Mouse (Mus musculus) forebrain, embryonic 16.5 days (tissue): ENCODE measurements at regions not wholly inside any gene's neighbourhood (a gene's known extent, or its start where the extent isn't known, plus 50 kb on each side); places are given as distances from the start of the nearest gene placed in this dataset.

Experiments used
- ATAC-seq: fragments of 200-750 bp; cut with Nextera tagmentation; 2 replicates; pipeline ENCODE4 v1.8.0; 2017; ENCODE audit warnings: mild to moderate bottlenecking, moderate library complexity
- H3K27ac ChIP-seq: fragments of 300-500 bp; sonication (generic); 2 replicates; pipeline ENCODE4 v1.5.1; 2014; ENCODE audit warnings: low read length, control low read depth
- H3K27me3 ChIP-seq: fragments of 300-500 bp; sonication (generic); replicated peaks from 2 replicates; pipeline ENCODE4 v1.6.1; 2014; ENCODE audit warnings: low read length; ENCODE audit not compliant: control insufficient read depth, insufficient read depth
- H3K36me3 ChIP-seq: fragments of 300-500 bp; sonication (generic); 2 replicates; pipeline ENCODE4 v1.6.1; 2014; ENCODE audit not compliant: control insufficient read depth, insufficient read depth
- H3K4me1 ChIP-seq: fragments of 300-500 bp; sonication (generic); replicated peaks from 2 replicates; pipeline ENCODE4 v1.6.1; 2014; ENCODE audit warnings: low read length; ENCODE audit not compliant: control insufficient read depth, insufficient read depth
- H3K4me2 ChIP-seq: fragments of 300-500 bp; sonication (generic); 2 replicates; pipeline ENCODE4 v1.6.1; 2014; ENCODE audit warnings: mild to moderate bottlenecking, low read length, control low read depth
- H3K4me3 ChIP-seq: fragments of 300-500 bp; sonication (generic); replicated peaks from 2 replicates; pipeline ENCODE4 v1.5.1; 2014; ENCODE audit warnings: mild to moderate bottlenecking, low read length, control low read depth
- H3K9ac ChIP-seq: fragments of 300-500 bp; sonication (generic); replicated peaks from 2 replicates; pipeline ENCODE4 v1.6.1; 2014; ENCODE audit warnings: low read depth, low read length, control low read depth
- H3K9me3 ChIP-seq: fragments of 300-500 bp; sonication (generic); 2 replicates; pipeline ENCODE4 v1.6.1; 2016; ENCODE audit warnings: low read length; ENCODE audit not compliant: control insufficient read depth
- WGBS: fragments of 180-500 bp; shearing (Covaris S2); extraction: QIAGEN DNeasy Blood & Tissue Kit; methylation state at CpG from one replicate; pipeline ENCODE4 v1.1.7; 2014; 5-methylcytosine and 5-hydroxymethylcytosine counted together

DNA sequence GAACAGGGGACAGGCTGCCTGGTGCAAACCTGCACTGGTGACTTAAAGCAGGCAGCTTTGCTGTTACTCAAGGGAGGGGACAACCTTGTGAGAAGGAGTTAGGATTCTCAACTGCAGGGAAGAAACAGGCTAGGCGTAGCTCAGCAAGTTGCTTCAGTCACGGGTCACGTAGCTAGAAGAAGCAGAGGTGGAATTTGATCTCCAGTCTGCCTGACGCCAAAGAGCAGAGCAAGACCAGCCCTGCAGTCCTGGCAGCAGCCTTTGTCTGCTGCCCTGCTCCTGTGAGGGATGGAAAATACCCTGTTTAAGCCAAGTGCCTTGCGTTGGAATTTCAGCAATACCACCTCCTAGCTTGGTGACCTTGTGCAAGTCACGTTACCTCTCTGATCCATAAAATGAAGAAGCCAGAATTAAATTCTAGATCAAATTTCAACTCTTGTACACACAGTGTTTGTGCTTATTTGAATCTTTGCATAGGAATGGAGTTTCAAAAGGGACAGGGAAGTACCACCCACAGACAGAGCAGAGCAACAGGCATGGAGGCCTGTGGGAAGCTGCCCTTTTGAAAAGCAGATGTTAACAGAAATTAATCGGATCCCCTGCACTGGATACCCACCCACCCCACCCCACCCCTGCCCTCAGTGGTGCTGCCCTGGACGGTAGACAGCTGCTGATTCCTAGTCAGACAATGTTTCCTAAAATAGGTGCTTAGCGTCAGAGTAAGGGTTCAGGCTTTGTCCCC, 116.6 kb upstream of the Sesn3 start:
- Histone ChIP-seq H3K4me1 (no peaks in the 10 kb centered on the region), H3K9ac (no peak overlapping the region)

GRCm38 (mm10) chr9:14160207-14160606, 114.7 kb upstream of the Sesn3 start:
- 93% methylated on average over 1 of the region's 1 CpGs for whole genome bisulfite sequencing
- Histone ChIP-seq H3K27me3 (no peaks in the 10 kb centered on the region), H3K4me2 (no peak overlapping the region), H3K4me1 (no peaks in the 10 kb centered on the region), H3K36me3 (no peaks in the 10 kb centered on the region), H3K4me3 (no peak overlapping the region), H3K9ac (no peak overlapping the region), H3K27ac (no peak overlapping the region), H3K9me3 (no peaks in the 10 kb centered on the region)
- no peak for ATAC-seq

More for the DNA sequence above, 116.6 kb upstream of the Sesn3 start:
- Histone ChIP-seq H3K4me2 (no peak overlapping the region), H3K27ac (no peak overlapping the region), H3K9me3 (no peaks in the 10 kb centered on the region), H3K4me3 (no peak overlapping the region), H3K36me3 (no peaks in the 10 kb centered on the region), H3K27me3 (no peaks in the 10 kb centered on the region)
- 39% methylated on average over 9 of the region's 9 CpGs for WGBS
- no peak for ATAC-seq

DNA sequence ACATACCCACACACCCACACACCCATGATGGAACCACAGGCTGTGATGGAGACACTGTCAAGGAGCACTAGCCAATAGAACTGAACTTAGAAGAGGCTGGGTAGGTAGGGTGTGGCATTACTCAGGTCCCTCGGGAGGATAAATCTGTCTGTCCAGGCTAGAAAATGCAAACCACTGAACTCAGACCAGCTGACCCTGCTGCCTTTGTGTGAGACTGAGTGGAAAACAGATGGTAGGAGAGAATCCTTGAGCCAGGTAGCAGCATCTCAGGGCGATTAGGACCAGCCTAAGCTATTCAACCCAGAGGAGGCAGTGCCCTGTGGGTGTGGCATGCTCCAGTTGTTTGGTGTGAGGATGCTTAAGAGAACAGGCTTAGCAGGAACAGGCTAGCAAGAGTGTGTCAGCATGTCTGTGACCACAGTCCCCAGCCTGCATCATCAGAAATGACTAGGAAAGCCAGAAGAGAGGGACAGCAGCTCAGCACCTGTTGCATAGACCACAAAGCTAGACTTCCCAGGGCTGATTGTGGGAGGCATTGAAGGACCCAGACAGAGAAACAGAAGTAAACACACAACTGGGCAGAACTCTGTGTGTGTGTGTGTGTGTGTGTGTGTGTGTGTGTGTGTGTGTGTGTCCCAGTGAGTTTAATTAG, 103.2 kb upstream of the Sesn3 start:
- no peaks in the 10 kb centered on the region for H3K36me3 ChIP-seq
- no peaks in the 10 kb centered on the region for H3K9me3 ChIP-seq
- H3K4me2 ChIP-seq: no peak overlapping the region
- no peak for ATAC-seq
- no peak overlapping the region for H3K27ac ChIP-seq
- no peaks in the 10 kb centered on the region for H3K27me3 ChIP-seq
- no peak overlapping the region for H3K4me3 ChIP-seq
- WGBS: 54% methylated on average over 2 of the region's 2 CpGs
- H3K4me1 ChIP-seq: peaks cover 21% of the 10 kb centered on the region
- no peak overlapping the region for H3K9ac ChIP-seq

DNA sequence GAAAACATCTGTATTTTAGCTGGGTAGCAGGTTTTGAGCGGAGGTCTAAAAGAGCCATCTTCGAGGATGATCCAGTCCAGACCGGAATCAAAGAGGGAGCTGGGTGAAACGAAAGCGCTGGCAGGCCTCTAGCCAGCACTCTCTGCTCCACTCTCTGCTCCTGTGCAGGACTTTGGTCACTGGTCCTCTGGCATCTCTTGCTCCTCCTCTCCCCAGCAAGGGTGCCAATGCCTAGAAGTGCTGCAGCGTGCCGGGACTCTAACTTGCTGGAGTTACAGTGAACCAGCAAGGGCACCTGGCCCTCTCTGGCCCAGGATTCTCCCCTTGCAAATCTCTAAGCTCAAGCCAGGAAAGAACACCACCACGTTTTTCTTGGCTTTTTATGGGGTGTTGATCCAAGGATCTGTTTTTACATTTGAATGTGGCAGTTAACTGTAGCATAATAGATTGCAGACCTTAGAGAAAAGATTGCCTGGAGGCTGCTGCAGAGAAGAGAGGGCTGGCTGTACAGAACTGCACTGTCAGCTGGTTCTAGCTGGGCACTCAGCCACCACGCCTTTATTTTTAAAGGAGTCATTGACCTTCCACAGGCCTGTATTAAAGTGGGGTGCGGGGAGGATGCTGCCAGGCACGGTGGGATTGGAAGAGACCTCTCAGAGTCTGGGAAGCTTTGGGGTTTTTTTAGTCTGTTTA, 101.1 kb upstream of the Sesn3 start:
- 0 out of 2 replicates have a peak overlapping the region, but pooled peaks have one; percentile 14 for H3K9ac ChIP-seq
- peak; percentile 92 for ATAC-seq
- H3K27ac ChIP-seq: no peak overlapping the region

DNA sequence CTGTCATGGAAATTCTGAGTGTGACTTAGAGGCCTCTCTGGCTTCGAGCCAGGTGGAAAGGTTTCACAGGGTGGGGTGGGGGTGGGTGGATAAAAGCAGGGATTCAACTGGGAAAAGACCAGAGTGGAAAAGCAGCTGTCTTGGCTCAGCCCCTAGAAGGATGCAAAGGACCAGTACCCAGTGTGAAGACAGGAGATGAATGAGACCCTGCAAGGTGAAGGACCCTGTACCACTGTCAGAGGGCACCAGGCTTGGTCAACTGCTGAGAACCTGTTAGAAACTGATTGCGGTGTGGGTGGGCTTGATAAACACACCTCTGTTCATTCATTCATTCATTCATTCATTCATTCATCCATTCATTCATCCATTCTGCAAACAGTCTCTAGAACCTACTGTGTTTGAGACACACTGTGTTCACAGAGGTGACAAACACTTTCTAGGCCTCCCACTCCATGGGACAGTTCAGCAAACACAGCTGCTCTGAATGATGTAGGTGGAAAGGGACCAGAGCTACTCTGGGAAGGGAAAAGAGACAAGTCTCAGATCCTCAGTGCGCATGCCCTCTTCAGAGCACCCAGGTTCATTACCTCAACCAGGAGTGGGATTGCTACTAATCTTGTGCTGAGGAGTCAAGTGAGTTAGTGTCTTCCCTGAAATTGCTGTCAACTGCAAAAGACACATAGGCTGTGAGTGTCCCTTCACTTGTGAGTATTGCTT, 100.4 kb upstream of the Sesn3 start:
- 66% methylated on average over 3 of the region's 3 CpGs for WGBS
- Histone ChIP-seq H3K9me3 (no peaks in the 10 kb centered on the region), H3K27ac (no peak overlapping the region), H3K27me3 (no peaks in the 10 kb centered on the region), H3K9ac (no peak overlapping the region), H3K4me3 (no peak overlapping the region), H3K4me2 (no peak overlapping the region), H3K36me3 (no peaks in the 10 kb centered on the region), H3K4me1 (peaks cover 21% of the 10 kb centered on the region)
- ATAC-seq: peak; percentile 62

More for the DNA sequence above, 101.1 kb upstream of the Sesn3 start:
- WGBS: 8% methylated on average over 11 of the region's 11 CpGs
- Histone ChIP-seq H3K4me2 (peak overlapping the region; percentile 27), H3K36me3 (no peaks in the 10 kb centered on the region), H3K9me3 (no peaks in the 10 kb centered on the region), H3K4me3 (no peak overlapping the region), H3K4me1 (peaks cover 21% of the 10 kb centered on the region), H3K27me3 (no peaks in the 10 kb centered on the region)

GRCm38 (mm10) chr9:14175041-14175881, 99.6 kb upstream of the Sesn3 start:
- no peak overlapping the region for H3K27ac ChIP-seq
- no peak overlapping the region for H3K4me2 ChIP-seq
- no peaks in the 10 kb centered on the region for H3K9me3 ChIP-seq
- H3K4me3 ChIP-seq: no peak overlapping the region
- peaks cover 21% of the 10 kb centered on the region for H3K4me1 ChIP-seq
- WGBS: 11% methylated on average over 11 of the region's 11 CpGs
- no peaks in the 10 kb centered on the region for H3K27me3 ChIP-seq
- no peak overlapping the region for H3K9ac ChIP-seq
- no peaks in the 10 kb centered on the region for H3K36me3 ChIP-seq
- ATAC-seq: peak; percentile 14; the same call in 1 of the 2 replicates

DNA sequence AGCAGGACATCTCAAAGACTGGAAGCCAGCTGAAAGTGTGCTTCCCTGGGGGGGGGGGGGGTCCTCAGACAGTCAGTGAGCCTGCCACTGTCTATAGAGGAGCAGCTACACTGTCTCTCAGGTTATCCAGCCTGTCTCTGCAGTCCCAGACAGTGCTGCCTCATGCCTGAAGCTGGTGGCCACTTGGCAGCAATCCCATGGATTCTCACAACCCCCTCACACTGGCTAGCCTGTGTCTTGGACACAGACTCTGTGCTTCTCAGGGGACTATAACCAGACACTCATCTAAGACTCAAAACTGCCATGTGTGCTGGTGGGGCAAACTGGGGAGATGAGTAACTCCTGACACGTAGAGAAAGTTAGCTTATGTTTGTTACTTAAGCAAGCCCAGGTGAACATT, 95.1 kb upstream of the Sesn3 start:
- no peak overlapping the region for H3K9ac ChIP-seq
- no peak for ATAC-seq
- H3K4me1 ChIP-seq: peaks cover 9% of the 10 kb centered on the region
- H3K36me3 ChIP-seq: no peaks in the 10 kb centered on the region
- WGBS: 86% methylated on average over 1 of the region's 1 CpGs
- no peak overlapping the region for H3K4me3 ChIP-seq
- no peaks in the 10 kb centered on the region for H3K27me3 ChIP-seq
- H3K4me2 ChIP-seq: no peak overlapping the region
- no peak overlapping the region for H3K27ac ChIP-seq
- H3K9me3 ChIP-seq: no peaks in the 10 kb centered on the region

DNA sequence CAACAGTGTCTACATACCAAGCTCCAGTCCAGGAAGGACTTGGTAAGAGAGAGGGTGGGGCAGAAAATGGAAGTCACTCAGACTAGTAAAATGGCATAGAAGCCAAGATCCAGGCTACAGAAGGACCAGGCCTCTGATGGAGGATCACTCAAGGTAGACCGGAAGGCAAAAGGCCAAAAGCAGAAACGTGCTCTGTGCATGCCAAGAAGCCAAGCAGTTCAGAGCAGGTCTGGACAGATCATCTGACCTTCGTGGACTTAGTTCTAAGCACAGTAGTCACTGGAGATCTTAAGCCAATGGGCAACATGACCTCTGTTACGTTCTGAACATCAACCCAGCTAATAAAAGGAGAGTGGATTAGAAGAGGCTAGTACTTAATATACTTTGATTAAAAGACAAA, 90.6 kb upstream of the Sesn3 start:
- H3K4me3 ChIP-seq: no peak overlapping the region
- no peaks in the 10 kb centered on the region for H3K4me1 ChIP-seq
- H3K9ac ChIP-seq: no peak overlapping the region
- 90% methylated on average over 4 of the region's 4 CpGs for WGBS
- H3K27ac ChIP-seq: no peak overlapping the region
- H3K4me2 ChIP-seq: no peak overlapping the region
- H3K9me3 ChIP-seq: no peaks in the 10 kb centered on the region
- no peaks in the 10 kb centered on the region for H3K27me3 ChIP-seq
- no peaks in the 10 kb centered on the region for H3K36me3 ChIP-seq
- ATAC-seq: no peak
